Mouse (Mus musculus) stomach, embryonic 16.5 days (tissue): ENCODE data around the gene Sstr4. TPM values are rescaled to one million over a fixed set of nuclear protein-coding genes. Genes with fewer than 3 reads are reported as not detected.

Experiments
- ATAC-seq: fragments of 200-750 bp; cut with Nextera tagmentation; 2 replicates; pipeline ENCODE4 v1.8.0; 2017; ENCODE audit warnings: moderate number of reproducible peaks, moderate TSS enrichment; ENCODE audit not compliant: insufficient read depth, low FRiP score
- H3K27ac ChIP-seq: fragments of 300-500 bp; sonication (generic); 2 replicates; pipeline ENCODE4 v1.5.1; 2014; ENCODE audit warnings: low read length
- H3K27me3 ChIP-seq: fragments of 300-500 bp; sonication (generic); 2 replicates; pipeline ENCODE4 v1.6.1; 2014; ENCODE audit warnings: low read length, control low read depth, mixed read lengths; ENCODE audit not compliant: control insufficient read depth, insufficient read depth
- H3K36me3 ChIP-seq: fragments of 300-500 bp; sonication (generic); 2 replicates; pipeline ENCODE4 v1.6.1; 2014; ENCODE audit warnings: low read length; ENCODE audit not compliant: control insufficient read depth, insufficient read depth
- H3K4me1 ChIP-seq: fragments of 300-500 bp; sonication (generic); 2 replicates; pipeline ENCODE4 v1.6.1; 2014; ENCODE audit warnings: low read length, control low read depth, mixed read lengths; ENCODE audit not compliant: control insufficient read depth, insufficient read depth
- H3K4me2 ChIP-seq: fragments of 300-500 bp; sonication (generic); 2 replicates; pipeline ENCODE4 v1.6.1; 2014; ENCODE audit warnings: low read depth, low read length, mixed read lengths
- H3K4me3 ChIP-seq: fragments of 300-500 bp; sonication (generic); replicated peaks from 2 replicates; pipeline ENCODE4 v1.5.1; 2014; ENCODE audit warnings: mild to moderate bottlenecking, low read length
- H3K9ac ChIP-seq: fragments of 300-500 bp; sonication (generic); 2 replicates; pipeline ENCODE4 v1.6.1; 2014; ENCODE audit warnings: low read length
- H3K9me3 ChIP-seq: fragments of 300-500 bp; sonication (generic); replicated peaks from 2 replicates; pipeline ENCODE4 v1.6.1; 2016; ENCODE audit warnings: low read length, control low read depth; ENCODE audit not compliant: control insufficient read depth
- WGBS: fragments of 180-500 bp; shearing (Covaris S2); extraction: QIAGEN DNeasy Blood & Tissue Kit; methylation state at CpG from one replicate; pipeline ENCODE4 v1.1.7; 2014; 5-methylcytosine and 5-hydroxymethylcytosine counted together
- polyA plus RNA-seq: library from polyadenylated mRNA; unstranded; fragments of >200 nt; fragmentation: Nextera tagmentation; extraction: Ambion mirVana; gene quantifications from 2 replicates; pipeline ENCODE4 v1.2.1, GENCODE M21; 2015

The Sstr4 gene
- polyA plus RNA-seq, 1 experiment from 2014 or later: 2.7 TPM

- Histone ChIP-seq H3K9me3 (no peaks in the 10 kb centered on the region), H3K4me2 (no peak overlapping the region), H3K9ac (no peak overlapping the region), H3K4me1 (peaks cover 13% of the 10 kb centered on the region), H3K27ac (peak overlapping the region; percentile 33; the same call in 1 of the 2 replicates), H3K36me3 (no peaks in the 10 kb centered on the region), H3K27me3 (no peaks in the 10 kb centered on the region), H3K4me3 (no peak overlapping the region)
- no peak for ATAC-seq
- WGBS: 51% methylated on average over 2 of the region's 2 CpGs
These were observed 24.6 kb downstream of the Sstr4 start for GRCm38 (mm10) chr2:148419776-148420175.

GRCm38 (mm10) chr2:148421112-148421511 is 26.0 kb downstream of the Sstr4 start:
- Histone ChIP-seq H3K4me2 (no peak overlapping the region), H3K4me1 (peaks cover 13% of the 10 kb centered on the region), H3K27ac (0 out of 2 replicates have a peak overlapping the region, but pooled peaks have one; percentile 7), H3K27me3 (no peaks in the 10 kb centered on the region), H3K36me3 (no peaks in the 10 kb centered on the region), H3K9me3 (no peaks in the 10 kb centered on the region), H3K4me3 (no peak overlapping the region), H3K9ac (no peak overlapping the region)
- no peak for ATAC-seq
- WGBS: 40% methylated on average over 1 of the region's 1 CpGs

- Histone ChIP-seq H3K4me1 (peaks cover 13% of the 10 kb centered on the region), H3K27ac (no peak overlapping the region), H3K36me3 (no peaks in the 10 kb centered on the region), H3K9me3 (no peaks in the 10 kb centered on the region), H3K4me3 (no peak overlapping the region), H3K4me2 (no peak overlapping the region), H3K27me3 (no peaks in the 10 kb centered on the region), H3K9ac (no peak overlapping the region)
- 44% methylated on average over 1 of the region's 1 CpGs for WGBS
- 0 out of 2 replicates have a peak, but pooled peaks have one; percentile 21 for ATAC-seq
These were observed 26.6 kb downstream of the Sstr4 start for GRCm38 (mm10) chr2:148421706-148422105.

GRCm38 (mm10) chr2:148425709-148426382 is 30.7 kb downstream of the Sstr4 start:
- no peak for ATAC-seq
- Histone ChIP-seq H3K9me3 (no peaks in the 10 kb centered on the region), H3K27ac (no peak overlapping the region), H3K4me1 (peaks cover 8% of the 10 kb centered on the region), H3K36me3 (no peaks in the 10 kb centered on the region), H3K27me3 (no peaks in the 10 kb centered on the region), H3K4me3 (no peak overlapping the region), H3K9ac (no peak overlapping the region), H3K4me2 (no peak overlapping the region)
- 77% methylated on average over 5 of the region's 5 CpGs for WGBS

- H3K9me3 ChIP-seq: no peaks in the 10 kb centered on the region
- H3K4me1 ChIP-seq: no peaks in the 10 kb centered on the region
- no peak for ATAC-seq
- H3K36me3 ChIP-seq: no peaks in the 10 kb centered on the region
- no peak overlapping the region for H3K27ac ChIP-seq
- 77% methylated on average over 3 of the region's 3 CpGs for WGBS
- H3K4me3 ChIP-seq: no peak overlapping the region
- H3K9ac ChIP-seq: no peak overlapping the region
- no peaks in the 10 kb centered on the region for H3K27me3 ChIP-seq
- H3K4me2 ChIP-seq: no peak overlapping the region
These were observed 32.4 kb downstream of the Sstr4 start for GRCm38 (mm10) chr2:148427553-148427952.

GRCm38 (mm10) chr2:148428523-148428922 is 33.4 kb downstream of the Sstr4 start:
- H3K4me2 ChIP-seq: no peak overlapping the region
- H3K9ac ChIP-seq: no peak overlapping the region
- WGBS: 77% methylated on average over 3 of the region's 3 CpGs
- H3K36me3 ChIP-seq: no peaks in the 10 kb centered on the region
- H3K4me3 ChIP-seq: no peak overlapping the region
- H3K9me3 ChIP-seq: no peaks in the 10 kb centered on the region
- H3K27ac ChIP-seq: no peak overlapping the region
- H3K4me1 ChIP-seq: no peaks in the 10 kb centered on the region
- no peak for ATAC-seq
- no peaks in the 10 kb centered on the region for H3K27me3 ChIP-seq

GRCm38 (mm10) chr2:148429001-148429505 is 33.9 kb downstream of the Sstr4 start:
- Histone ChIP-seq H3K4me3 (no peak overlapping the region), H3K36me3 (no peaks in the 10 kb centered on the region), H3K27me3 (no peaks in the 10 kb centered on the region), H3K27ac (no peak overlapping the region), H3K9ac (no peak overlapping the region), H3K9me3 (no peaks in the 10 kb centered on the region), H3K4me2 (no peak overlapping the region), H3K4me1 (no peaks in the 10 kb centered on the region)
- ATAC-seq: no peak

- Histone ChIP-seq H3K4me1 (no peaks in the 10 kb centered on the region), H3K27ac (no peak overlapping the region), H3K9ac (no peak overlapping the region), H3K36me3 (no peaks in the 10 kb centered on the region), H3K4me3 (no peak overlapping the region), H3K9me3 (no peaks in the 10 kb centered on the region), H3K4me2 (no peak overlapping the region), H3K27me3 (no peaks in the 10 kb centered on the region)
- no peak for ATAC-seq
- 69% methylated on average over 4 of the region's 4 CpGs for WGBS
These were observed 35.8 kb downstream of the Sstr4 start for GRCm38 (mm10) chr2:148430941-148431340.

GRCm38 (mm10) chr2:148432346-148432745 is 37.2 kb downstream of the Sstr4 start:
- Histone ChIP-seq H3K4me3 (no peak overlapping the region), H3K27ac (no peak overlapping the region), H3K4me2 (no peak overlapping the region), H3K27me3 (no peaks in the 10 kb centered on the region), H3K9me3 (no peaks in the 10 kb centered on the region), H3K9ac (no peak overlapping the region), H3K36me3 (no peaks in the 10 kb centered on the region), H3K4me1 (no peaks in the 10 kb centered on the region)
- ATAC-seq: no peak
- WGBS: 39% methylated on average over 2 of the region's 2 CpGs
